Mouse (Mus musculus) spleen, adult 18-20 months (tissue): ENCODE data around the gene Spire2.
A peak's percentile ranks its signal among the peaks of the same experiment; 100 is the strongest.

ENCODE experiments used
- DNase-seq, 2 experiments: peaks; one replicate each; pipeline ENCODE4 v3.0.0; 2022; ENCODE audit warnings: mixed read lengths in 2 of 2

The Spire2 gene

GRCm38 (mm10) chr8:123332262-123333090 lies at the start of gene Spire2:
TSS of gene Spire2 (plus strand) at chr8:123332713.
- DNase-seq, result peak; percentile 56 to 71

- DNase-seq, result peak; percentile 27 to 35
These were observed 49.5 kb upstream of the Spire2 start for GRCm38 (mm10) chr8:123282994-123283393.

GRCm38 (mm10) chr8:123283991-123284390 lies 48.5 kb upstream of the Spire2 start:
- peak; percentile 47 to 53 for DNase-seq

GRCm38 (mm10) chr8:123284493-123284892 lies 48.0 kb upstream of the Spire2 start:
- DNase-seq, result no peak

GRCm38 (mm10) chr8:123287362-123287761 lies 45.2 kb upstream of the Spire2 start:
- DNase-seq, result no peak

GRCm38 (mm10) chr8:123290166-123290565 lies 42.3 kb upstream of the Spire2 start:
- DNase-seq, result peak in 1 of 2 experiments; percentile 57

- DNase-seq, result no peak
These were observed 41.8 kb upstream of the Spire2 start for GRCm38 (mm10) chr8:123290679-123291078.

GRCm38 (mm10) chr8:123291716-123292115 lies 40.8 kb upstream of the Spire2 start:
- DNase-seq, result no peak

GRCm38 (mm10) chr8:123292281-123292680 lies 40.2 kb upstream of the Spire2 start:
- DNase-seq, result no peak

GRCm38 (mm10) chr8:123292785-123293184 lies 39.7 kb upstream of the Spire2 start:
- no peak for DNase-seq

GRCm38 (mm10) chr8:123298301-123298700 lies 34.2 kb upstream of the Spire2 start:
- DNase-seq, result no peak

- DNase-seq, result no peak
These were observed 23.8 kb upstream of the Spire2 start for GRCm38 (mm10) chr8:123308738-123309137.

GRCm38 (mm10) chr8:123317781-123318466 lies 14.6 kb upstream of the Spire2 start:
- DNase-seq, result no peak

GRCm38 (mm10) chr8:123318467-123318911 lies 14.0 kb upstream of the Spire2 start, which contains the start of gene Fanca:
TSS of gene Fanca (minus strand) at chr8:123318576.
- peak; percentile 89 to 94 for DNase-seq

- peak in 1 of 2 experiments; percentile 45 for DNase-seq
These were observed 12.9 kb upstream of the Spire2 start for GRCm38 (mm10) chr8:123319522-123320164.

GRCm38 (mm10) chr8:123328552-123328951 lies 4.0 kb upstream of the Spire2 start:
- DNase-seq, result no peak

GRCm38 (mm10) chr8:123329350-123329749 lies 3.2 kb upstream of the Spire2 start:
- DNase-seq, result no peak

GRCm38 (mm10) chr8:123329961-123330360 lies 2.6 kb upstream of the Spire2 start:
- no peak for DNase-seq

GRCm38 (mm10) chr8:123330701-123331100 lies 1.8 kb upstream of the Spire2 start:
- DNase-seq, result no peak

GRCm38 (mm10) chr8:123331301-123331700 lies 1.2 kb upstream of the Spire2 start:
- DNase-seq, result no peak

- no peak for DNase-seq
These were observed 703 bp upstream of the Spire2 start for GRCm38 (mm10) chr8:123331810-123332209.

- no peak for DNase-seq
These were observed 626 bp downstream of the Spire2 start for GRCm38 (mm10) chr8:123333091-123333587.

GRCm38 (mm10) chr8:123333864-123334263 lies 1.4 kb downstream of the Spire2 start:
- DNase-seq, result no peak
